Mouse (Mus musculus): ENCODE measurements around the gene Olfr1046. TPM values are rescaled to one million over a fixed set of nuclear protein-coding genes. Genes with fewer than 3 reads are reported as not detected.
"Not testable (repeated sequence)": the region's sequence is repeated elsewhere in the genome, so short reads cannot be mapped to it uniquely, and the experiment has no call there.

Olfr1046 gene
- polyA plus RNA-seq, 1 experiment from 2014 or later, result not detected

DNA sequence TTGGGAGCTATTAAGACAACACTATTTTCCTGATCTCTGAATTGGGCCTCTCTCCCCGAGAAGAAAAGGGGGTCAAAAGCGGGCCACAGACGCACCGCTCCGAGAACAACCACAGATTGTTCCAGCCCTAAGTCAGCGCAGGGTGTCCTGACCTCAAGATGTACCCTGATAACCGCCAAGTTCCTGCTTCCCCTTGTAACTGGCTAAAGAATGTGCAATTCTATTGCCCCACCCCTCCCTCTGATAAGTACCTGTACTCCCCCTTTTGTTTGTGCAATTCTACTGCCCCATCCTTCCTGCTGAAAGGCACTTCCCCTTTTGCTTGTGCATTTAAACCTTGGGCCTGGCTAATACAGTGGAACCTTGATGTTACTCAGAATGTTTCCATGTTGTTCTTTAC is 43.7 kb downstream of the Olfr1046 start:
- not testable (repeated sequence) for ATAC-seq (ENCODE audit: insufficient number of reproducible peaks, low FRiP score, low TSS enrichment, low read depth); DNase-seq (ENCODE audit: low spot score)

DNA sequence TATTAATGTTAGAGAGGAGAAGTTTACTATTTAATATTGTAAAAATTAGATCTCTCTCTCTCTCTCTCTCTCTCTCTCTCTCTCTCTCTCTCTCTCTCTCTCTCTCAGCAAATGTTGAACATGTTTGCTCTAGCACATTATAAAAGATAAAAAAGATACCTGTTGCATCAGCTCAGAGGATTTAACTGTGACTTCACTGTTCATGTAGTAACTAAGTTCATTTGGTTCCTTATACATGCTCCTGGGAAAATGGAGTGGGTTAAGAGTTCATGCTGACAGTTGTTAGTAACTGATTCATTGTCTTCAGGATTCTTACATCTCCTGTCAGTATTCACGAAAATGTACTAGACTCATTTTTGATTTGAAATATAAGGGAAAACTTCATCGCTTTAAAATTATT is 51.7 kb downstream of the Olfr1046 start, which contains the start of gene Olfr1043:
TSS of gene Olfr1043 (minus strand) at position 101 of the 400 bp plus-strand sequence.
- WGBS, result 93% methylated on average over 2 of the region's 2 CpGs
- Histone ChIP-seq H3K9ac (ENCODE audit: low read length) (no peak within 1 kb of the TSS), H3K4me1 (ENCODE audit: control insufficient read depth, insufficient read depth, low read length) (no peaks in the 10 kb centered on the region), H3K4me2 (ENCODE audit: low read depth, severe bottlenecking) (no peak within 1 kb of the TSS), H3K36me3 (ENCODE audit: control insufficient read depth, insufficient read depth, low read length) (no peaks in the 10 kb centered on the region), H3K27ac (replicated peaks; ENCODE audit: low read depth, low read length) (no peak within 1 kb of the TSS), H3K9me3 (ENCODE audit: control insufficient read depth, low read length) (no peaks in the 10 kb centered on the region), H3K27me3 (ENCODE audit: control insufficient read depth, insufficient read depth, low read length) (no peaks in the 10 kb centered on the region), H3K4me3 (ENCODE audit: low read depth, low read length) (no peak within 1 kb of the TSS)
- ATAC-seq (ENCODE audit: insufficient number of reproducible peaks, low FRiP score, low TSS enrichment, low read depth) (no peak), DNase-seq (ENCODE audit: low spot score) (no peak)

More for the DNA sequence above, 43.7 kb downstream of the Olfr1046 start:
- H3K27ac ChIP-seq (replicated peaks; ENCODE audit: low read depth, low read length); H3K27me3 ChIP-seq (ENCODE audit: control insufficient read depth, insufficient read depth, low read length); H3K9me3 ChIP-seq (ENCODE audit: control insufficient read depth, low read length); H3K4me2 ChIP-seq (ENCODE audit: low read depth, severe bottlenecking); H3K9ac ChIP-seq (ENCODE audit: low read length); H3K4me3 ChIP-seq (ENCODE audit: low read depth, low read length); H3K36me3 ChIP-seq (ENCODE audit: control insufficient read depth, insufficient read depth, low read length); H3K4me1 ChIP-seq (ENCODE audit: control insufficient read depth, insufficient read depth, low read length): not testable (repeated sequence)
- WGBS, result 88% methylated on average over 7 of the region's 7 CpGs

Other genes starting within 250 kb of the Olfr1046 start
- not detected in 2 replicates for gene Olfr1029, start 245.4 kb downstream of the Olfr1046 start, polyA plus RNA-seq (2014; fragmentation: Nextera tagmentation; extraction: Ambion mirVana)
- gene Olfr1030, start 240.0 kb downstream of the Olfr1046 start, polyA plus RNA-seq (2014; fragmentation: Nextera tagmentation; extraction: Ambion mirVana), result not detected in 2 replicates
- gene Olfr1031, start 229.0 kb downstream of the Olfr1046 start, polyA plus RNA-seq (2014; fragmentation: Nextera tagmentation; extraction: Ambion mirVana), result not detected in 2 replicates
- gene Olfr1032, start 213.8 kb downstream of the Olfr1046 start, polyA plus RNA-seq (2014; fragmentation: Nextera tagmentation; extraction: Ambion mirVana), result not detected in 2 replicates
- gene Olfr1033, start 198.7 kb downstream of the Olfr1046 start, polyA plus RNA-seq (2014; fragmentation: Nextera tagmentation; extraction: Ambion mirVana), result not detected in 2 replicates
- not detected in 2 replicates for gene Olfr1034, start 173.5 kb downstream of the Olfr1046 start, polyA plus RNA-seq (2014; fragmentation: Nextera tagmentation; extraction: Ambion mirVana)
- gene Olfr1036, start 145.3 kb downstream of the Olfr1046 start, polyA plus RNA-seq (2014; fragmentation: Nextera tagmentation; extraction: Ambion mirVana), result not detected in 2 replicates
- not detected in 2 replicates for gene Olfr1037, start 131.9 kb downstream of the Olfr1046 start, polyA plus RNA-seq (2014; fragmentation: Nextera tagmentation; extraction: Ambion mirVana)
- not detected in 2 replicates for gene Olfr1039, start 83.4 kb downstream of the Olfr1046 start, polyA plus RNA-seq (2014; fragmentation: Nextera tagmentation; extraction: Ambion mirVana)
- gene Olfr1040, start 72.6 kb downstream of the Olfr1046 start, polyA plus RNA-seq (2014; fragmentation: Nextera tagmentation; extraction: Ambion mirVana), result not detected in 2 replicates
- gene Olfr1042, start 57.5 kb downstream of the Olfr1046 start, polyA plus RNA-seq (2014; fragmentation: Nextera tagmentation; extraction: Ambion mirVana), result not detected in 2 replicates
- gene Olfr1043, start 51.8 kb downstream of the Olfr1046 start, polyA plus RNA-seq (2014; fragmentation: Nextera tagmentation; extraction: Ambion mirVana), result not detected in 2 replicates
- gene Olfr1044, start 41.5 kb downstream of the Olfr1046 start, polyA plus RNA-seq (2014; fragmentation: Nextera tagmentation; extraction: Ambion mirVana), result not detected in 2 replicates
- not detected in 2 replicates for gene Olfr52, start 33.6 kb downstream of the Olfr1046 start, polyA plus RNA-seq (2014; fragmentation: Nextera tagmentation; extraction: Ambion mirVana)
- gene Olfr1045, start 16.3 kb downstream of the Olfr1046 start, polyA plus RNA-seq (2014; fragmentation: Nextera tagmentation; extraction: Ambion mirVana), result not detected in 2 replicates
- gene Olfr1047, start 12.1 kb upstream of the Olfr1046 start, polyA plus RNA-seq (2014; fragmentation: Nextera tagmentation; extraction: Ambion mirVana), result not detected in 2 replicates
- not detected in 2 replicates for gene Olfr1048, start 21.0 kb upstream of the Olfr1046 start, polyA plus RNA-seq (2014; fragmentation: Nextera tagmentation; extraction: Ambion mirVana)
- not detected in 2 replicates for gene Olfr1049, start 39.0 kb upstream of the Olfr1046 start, polyA plus RNA-seq (2014; fragmentation: Nextera tagmentation; extraction: Ambion mirVana)
- not detected in 2 replicates for gene Olfr1051, start 59.8 kb upstream of the Olfr1046 start, polyA plus RNA-seq (2014; fragmentation: Nextera tagmentation; extraction: Ambion mirVana)
- not detected in 2 replicates for gene Olfr1052, start 73.1 kb upstream of the Olfr1046 start, polyA plus RNA-seq (2014; fragmentation: Nextera tagmentation; extraction: Ambion mirVana)
- not detected in 2 replicates for gene Olfr1053, start 96.0 kb upstream of the Olfr1046 start, polyA plus RNA-seq (2014; fragmentation: Nextera tagmentation; extraction: Ambion mirVana)
- gene Olfr1054, start 116.1 kb upstream of the Olfr1046 start, polyA plus RNA-seq (2014; fragmentation: Nextera tagmentation; extraction: Ambion mirVana), result not detected in 2 replicates
- gene Olfr1055, start 131.0 kb upstream of the Olfr1046 start, polyA plus RNA-seq (2014; fragmentation: Nextera tagmentation; extraction: Ambion mirVana), result not detected in 2 replicates
- not detected in 2 replicates for gene Olfr1056, start 143.2 kb upstream of the Olfr1046 start, polyA plus RNA-seq (2014; fragmentation: Nextera tagmentation; extraction: Ambion mirVana)
- not detected in 2 replicates for gene Olfr1057, start 159.1 kb upstream of the Olfr1046 start, polyA plus RNA-seq (2014; fragmentation: Nextera tagmentation; extraction: Ambion mirVana)
- gene Olfr1058, start 169.2 kb upstream of the Olfr1046 start, polyA plus RNA-seq (2014; fragmentation: Nextera tagmentation; extraction: Ambion mirVana), result not detected in 2 replicates
- not detected in 2 replicates for gene Olfr1061, start 194.7 kb upstream of the Olfr1046 start, polyA plus RNA-seq (2014; fragmentation: Nextera tagmentation; extraction: Ambion mirVana)
- gene Olfr1062, start 207.4 kb upstream of the Olfr1046 start, polyA plus RNA-seq (2014; fragmentation: Nextera tagmentation; extraction: Ambion mirVana), result not detected in 2 replicates
- gene Olfr1065, start 231.3 kb upstream of the Olfr1046 start, polyA plus RNA-seq (2014; fragmentation: Nextera tagmentation; extraction: Ambion mirVana), result not detected in 2 replicates
- not detected in 2 replicates for gene Olfr1066, start 237.0 kb upstream of the Olfr1046 start, polyA plus RNA-seq (2014; fragmentation: Nextera tagmentation; extraction: Ambion mirVana)

All from limb, embryonic 11.5 days (tissue).